Mouse (Mus musculus) embryonic fibroblast, embryonic 13.5 days (primary cell): Measurements from ENCODE around the gene Tmem171.

Experiments
- CTCF ChIP-seq: IDR thresholded peaks from 2 replicates; pipeline ENCODE4 v1.5.1; 2011; ENCODE audit warnings: mild to moderate bottlenecking, control low read depth, low read length, moderate library complexity, borderline replicate concordance; ENCODE audit not compliant: insufficient read depth
- POLR2A ChIP-seq: IDR thresholded peaks from 2 replicates; pipeline ENCODE4 v1.6.1; 2011; ENCODE audit warnings: low read depth, mild to moderate bottlenecking, control low read depth, low read length, moderate library complexity

DNA sequence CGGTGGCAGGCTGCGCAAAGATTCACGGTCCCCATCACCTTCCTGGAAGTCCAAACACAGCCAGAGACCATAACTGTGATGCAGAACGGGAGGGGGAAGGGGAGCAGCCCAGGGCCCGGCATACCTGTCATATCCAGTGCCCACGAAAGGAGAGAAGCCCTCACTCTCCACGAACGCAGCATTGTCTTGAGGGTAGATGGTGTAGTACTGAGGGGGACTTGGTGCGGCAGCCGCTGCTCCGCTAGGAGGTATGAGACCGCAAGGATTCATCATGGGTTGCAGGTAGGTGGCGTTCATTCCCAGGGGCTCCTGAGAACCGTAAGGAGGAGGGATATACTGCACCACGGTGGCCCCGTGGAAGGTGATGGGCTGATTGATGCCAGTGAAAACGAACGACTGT lies 58.1 kb downstream of the Tmem171 start:
- TF ChIP-seq CTCF (no peak), POLR2A (no peak)
